Mouse (Mus musculus): ENCODE data around the gene Ifitm5. TPM values are rescaled to one million over a fixed set of nuclear protein-coding genes. Genes with fewer than 3 reads are reported as not detected.
A peak's percentile ranks its signal among the peaks of the same experiment; 100 is the strongest.

Gene Ifitm5
- polyA plus RNA-seq, 1 experiment, result not detected

- no peak for DNase-seq
- Histone ChIP-seq H3K27me3 (ENCODE audit: control insufficient read depth, insufficient read depth, low read length) (no peaks in the 10 kb centered on the region), H3K4me3 (replicated peaks; ENCODE audit: insufficient read depth, low read depth, low read length) (no peak overlapping the region), H3K27ac (ENCODE audit: insufficient read depth, low read length) (no peak overlapping the region), H3K4me1 (ENCODE audit: control insufficient read depth, insufficient read depth, low read length) (no peaks in the 10 kb centered on the region)
- 82% methylated on average over 7 of the region's 7 CpGs for WGBS
- TF ChIP-seq POLR2A (IDR thresholded peaks at IDR 0.05; ENCODE audit: borderline replicate concordance, insufficient read depth, low read length) (no peak), CTCF (IDR thresholded peaks at IDR 0.05; ENCODE audit: borderline replicate concordance, insufficient read depth, low read depth, low read length) (no peak)
Observed at GRCm38 (mm10) chr7:140944236-140944635, 5.9 kb downstream of the Ifitm5 start.

DNA sequence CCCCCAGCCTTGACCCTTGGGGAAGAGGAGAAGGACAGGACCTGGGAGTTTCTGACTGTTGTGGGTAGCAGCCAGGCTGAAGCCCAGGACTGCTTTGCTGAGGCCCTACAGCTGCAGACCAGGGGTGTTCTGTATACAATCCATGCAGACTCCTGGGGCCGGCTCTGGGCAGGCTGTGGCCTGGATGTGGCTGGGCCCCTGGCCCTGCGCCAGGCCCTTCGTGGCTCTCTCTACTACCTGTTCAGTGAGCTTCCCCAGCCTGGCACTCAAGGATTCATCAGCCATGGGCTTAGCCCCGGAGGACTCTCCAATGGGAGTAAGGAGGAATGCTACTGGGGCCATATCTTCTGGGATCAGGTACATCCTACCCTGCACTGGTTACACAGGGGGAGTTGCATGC, 6.7 kb downstream of the Ifitm5 start:
- Histone ChIP-seq H3K27ac (ENCODE audit: insufficient read depth, low read length) (no peak overlapping the region), H3K4me1 (ENCODE audit: control insufficient read depth, insufficient read depth, low read length) (no peaks in the 10 kb centered on the region), H3K4me3 (replicated peaks; ENCODE audit: insufficient read depth, low read depth, low read length) (no peak overlapping the region), H3K27me3 (ENCODE audit: control insufficient read depth, insufficient read depth, low read length) (no peaks in the 10 kb centered on the region)
- TF ChIP-seq CTCF (IDR thresholded peaks at IDR 0.05; ENCODE audit: borderline replicate concordance, insufficient read depth, low read depth, low read length), result no peak
- no peak for TF ChIP-seq POLR2A (IDR thresholded peaks at IDR 0.05; ENCODE audit: borderline replicate concordance, insufficient read depth, low read length)
- 75% methylated on average over 4 of the region's 4 CpGs for WGBS
- DNase-seq, result no peak

DNA sequence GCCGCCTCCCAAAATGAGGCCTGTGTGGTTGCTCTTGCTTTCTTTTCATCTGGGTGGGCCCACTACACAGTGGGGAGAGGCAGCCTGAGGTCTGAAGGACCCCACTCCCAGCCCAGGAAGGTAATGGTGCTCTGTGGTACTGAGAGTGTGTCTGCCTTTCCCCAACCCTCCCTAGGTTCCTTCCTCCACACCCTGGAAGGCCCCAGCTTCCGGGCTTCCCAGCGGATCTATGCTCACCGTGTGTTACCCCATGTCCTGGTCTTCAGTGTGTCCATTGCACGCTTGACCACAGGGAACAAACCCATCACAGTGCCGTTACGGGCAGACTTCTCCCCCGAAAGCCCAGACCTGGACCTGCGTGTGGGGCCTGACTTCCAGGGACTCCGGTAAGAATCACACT, 7.3 kb downstream of the Ifitm5 start:
- WGBS, result 94% methylated on average over 10 of the region's 10 CpGs
- Histone ChIP-seq H3K27ac (ENCODE audit: insufficient read depth, low read length) (no peak overlapping the region), H3K4me3 (replicated peaks; ENCODE audit: insufficient read depth, low read depth, low read length) (no peak overlapping the region), H3K4me1 (ENCODE audit: control insufficient read depth, insufficient read depth, low read length) (no peaks in the 10 kb centered on the region), H3K27me3 (ENCODE audit: control insufficient read depth, insufficient read depth, low read length) (no peaks in the 10 kb centered on the region)
- no peak for DNase-seq
- TF ChIP-seq POLR2A (IDR thresholded peaks at IDR 0.05; ENCODE audit: borderline replicate concordance, insufficient read depth, low read length) (no peak), CTCF (IDR thresholded peaks at IDR 0.05; ENCODE audit: borderline replicate concordance, insufficient read depth, low read depth, low read length) (no peak)

- H3K4me1 ChIP-seq (ENCODE audit: control insufficient read depth, insufficient read depth, low read length), result no peaks in the 10 kb centered on the region
- no peak for TF ChIP-seq POLR2A (IDR thresholded peaks at IDR 0.05; ENCODE audit: borderline replicate concordance, insufficient read depth, low read length)
- no peak for TF ChIP-seq CTCF (IDR thresholded peaks at IDR 0.05; ENCODE audit: borderline replicate concordance, insufficient read depth, low read depth, low read length)
- no peak overlapping the region for H3K27ac ChIP-seq (ENCODE audit: insufficient read depth, low read length)
- H3K27me3 ChIP-seq (ENCODE audit: control insufficient read depth, insufficient read depth, low read length), result no peaks in the 10 kb centered on the region
- H3K4me3 ChIP-seq (replicated peaks; ENCODE audit: insufficient read depth, low read depth, low read length), result no peak overlapping the region
- 60% methylated on average over 9 of the region's 9 CpGs for WGBS
- DNase-seq, result no peak
Observed at GRCm38 (mm10) chr7:140942341-140942740, 7.8 kb downstream of the Ifitm5 start.

DNA sequence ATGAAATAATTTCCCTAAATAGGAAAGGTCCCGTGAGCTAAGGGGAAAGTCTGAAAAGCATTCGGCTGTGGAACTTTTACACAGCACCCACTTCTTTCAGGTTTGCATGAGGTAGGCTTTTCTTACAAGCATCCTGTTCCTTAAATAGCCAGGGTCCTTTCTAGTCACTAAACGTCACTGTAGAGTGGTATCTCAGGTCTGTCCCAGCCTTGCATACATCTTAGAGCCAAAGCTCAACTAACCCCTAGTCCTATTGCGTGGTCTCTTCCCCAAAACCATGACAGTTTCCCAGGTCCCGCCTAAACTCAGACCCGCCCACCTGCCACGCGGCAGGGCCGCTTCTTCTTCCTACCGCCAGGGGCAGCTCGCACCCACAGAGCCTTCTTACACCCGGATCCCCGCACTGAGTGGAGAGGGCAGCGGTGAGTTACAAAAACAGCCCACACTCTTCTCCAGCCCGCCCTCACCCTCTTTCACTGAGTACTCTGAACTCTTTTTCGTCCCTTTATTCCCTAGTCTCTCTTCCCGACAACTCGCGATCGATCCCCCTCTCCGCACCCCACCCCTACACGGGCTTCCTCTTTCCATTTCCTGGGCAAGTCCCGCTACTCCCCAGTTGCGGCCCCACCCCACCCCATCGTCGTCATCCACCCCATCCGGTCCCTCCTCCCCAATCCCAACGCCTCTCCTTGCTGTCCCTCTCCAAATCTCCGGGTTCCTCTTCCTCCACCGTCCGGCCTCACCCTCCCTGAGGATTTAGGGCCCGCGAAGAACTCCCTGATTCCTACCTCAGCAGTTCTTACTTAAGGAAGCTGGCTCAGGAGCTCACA, 8.7 kb downstream of the Ifitm5 start, which contains the start of gene Pgghg:
Gene Pgghg (plus strand): TSS at position 170 of the 830 bp plus-strand sequence.
- H3K27ac ChIP-seq (ENCODE audit: insufficient read depth, low read length), result no peak within 1 kb of the TSS
- H3K27me3 ChIP-seq (ENCODE audit: control insufficient read depth, insufficient read depth, low read length), result no peaks in the 10 kb centered on the region
- H3K4me1 ChIP-seq (ENCODE audit: control insufficient read depth, insufficient read depth, low read length), result no peaks in the 10 kb centered on the region
- WGBS, result 4% methylated on average over 33 of the region's 33 CpGs
- TF ChIP-seq CTCF (IDR thresholded peaks at IDR 0.05; ENCODE audit: borderline replicate concordance, insufficient read depth, low read depth, low read length), result peak; percentile 76
- TF ChIP-seq POLR2A (IDR thresholded peaks at IDR 0.05; ENCODE audit: borderline replicate concordance, insufficient read depth, low read length), result no peak
- peak within 1 kb of the TSS; percentile 41 for H3K4me3 ChIP-seq (replicated peaks; ENCODE audit: insufficient read depth, low read depth, low read length)
- peak; percentile 50 to 53 for DNase-seq

- no peaks in the 10 kb centered on the region for H3K4me1 ChIP-seq (ENCODE audit: control insufficient read depth, insufficient read depth, low read length)
- WGBS, result 23% methylated on average over 8 of the region's 8 CpGs
- no peak for DNase-seq
Observed at GRCm38 (mm10) chr7:140939669-140940171, 10.4 kb downstream of the Ifitm5 start.

GRCm38 (mm10) chr7:140938896-140939295, 11.2 kb downstream of the Ifitm5 start:
- no peaks in the 10 kb centered on the region; the same call in 1 of the 2 replicates for H3K27me3 ChIP-seq (ENCODE audit: control insufficient read depth, insufficient read depth, low read length)
- H3K4me1 ChIP-seq (ENCODE audit: control insufficient read depth, insufficient read depth, low read length), result no peaks in the 10 kb centered on the region
- 23% methylated on average over 2 of the region's 2 CpGs for WGBS
- H3K4me3 ChIP-seq (replicated peaks; ENCODE audit: insufficient read depth, low read depth, low read length), result no peak overlapping the region
- no peak for DNase-seq
- H3K27ac ChIP-seq (ENCODE audit: insufficient read depth, low read length), result no peak overlapping the region
- TF ChIP-seq POLR2A (IDR thresholded peaks at IDR 0.05; ENCODE audit: borderline replicate concordance, insufficient read depth, low read length) (no peak), CTCF (IDR thresholded peaks at IDR 0.05; ENCODE audit: borderline replicate concordance, insufficient read depth, low read depth, low read length) (no peak)

More at GRCm38 (mm10) chr7:140939669-140940171, 10.4 kb downstream of the Ifitm5 start:
- TF ChIP-seq CTCF (IDR thresholded peaks at IDR 0.05; ENCODE audit: borderline replicate concordance, insufficient read depth, low read depth, low read length), result no peak
- no peak for TF ChIP-seq POLR2A (IDR thresholded peaks at IDR 0.05; ENCODE audit: borderline replicate concordance, insufficient read depth, low read length)
- Histone ChIP-seq H3K27ac (ENCODE audit: insufficient read depth, low read length) (no peak overlapping the region), H3K27me3 (ENCODE audit: control insufficient read depth, insufficient read depth, low read length) (no peaks in the 10 kb centered on the region; the same call in 1 of the 2 replicates), H3K4me3 (replicated peaks; ENCODE audit: insufficient read depth, low read depth, low read length) (no peak overlapping the region)

- Histone ChIP-seq H3K4me1 (ENCODE audit: control insufficient read depth, insufficient read depth, low read length) (no peaks in the 10 kb centered on the region), H3K4me3 (replicated peaks; ENCODE audit: insufficient read depth, low read depth, low read length) (no peak overlapping the region), H3K27ac (ENCODE audit: insufficient read depth, low read length) (no peak overlapping the region), H3K27me3 (ENCODE audit: control insufficient read depth, insufficient read depth, low read length) (no peaks in the 10 kb centered on the region; the same call in 1 of the 2 replicates)
- no peak for TF ChIP-seq CTCF (IDR thresholded peaks at IDR 0.05; ENCODE audit: borderline replicate concordance, insufficient read depth, low read depth, low read length)
- no peak for TF ChIP-seq POLR2A (IDR thresholded peaks at IDR 0.05; ENCODE audit: borderline replicate concordance, insufficient read depth, low read length)
- DNase-seq, result no peak
- 41% methylated on average over 3 of the region's 3 CpGs for WGBS
Observed at GRCm38 (mm10) chr7:140938436-140938835, 11.7 kb downstream of the Ifitm5 start.
